Comparison of ENCODE assay signal across 21 mouse cellular contexts in genomic region chr11:31699502-31699901, GRCm38 (mm10). TPM values are rescaled to one million over a fixed set of nuclear protein-coding genes. Genes with fewer than 3 reads are reported as not detected.
DNase-seq lines count a peak whose midpoint lies in the region; ATAC-seq and TF ChIP-seq lines count a peak whose summit lies in the region.
"Had no signal": no experiment of that assay in that cellular context is flagged by ENCODE, and none has a peak within 500 bp of the region (broad histone marks: within the 10 kb centered on the region; RNA-seq: fewer than 3 reads in every experiment).

No protein-coding gene starts in this region.

- H3K27ac ChIP-seq in lung, embryonic 16.5 days (ENCODE audit: low read length) = no peak overlapping the region
- H3K27ac ChIP-seq in midbrain, embryonic 11.5 days (ENCODE audit: low read depth, low read length) = no peak overlapping the region
- no peak overlapping the region for H3K27ac ChIP-seq in midbrain, embryonic 13.5 days
- H3K27ac ChIP-seq in stomach, postnatal 0 days (replicated peaks) = no peak overlapping the region
- H3K27ac ChIP-seq: embryonic facial prominence, embryonic 10.5 days; embryonic facial prominence, embryonic 12.5 days; forebrain, embryonic 13.5 days; forebrain, embryonic 15.5 days had no signal

- H3K4me2 ChIP-seq in lung, embryonic 16.5 days (ENCODE audit: low read depth, low read length) = no peak overlapping the region
- no peak overlapping the region for H3K4me2 ChIP-seq in midbrain, embryonic 11.5 days
- no peak overlapping the region for H3K4me2 ChIP-seq in midbrain, embryonic 13.5 days (replicated peaks)
- H3K4me2 ChIP-seq in stomach, postnatal 0 days (replicated peaks; ENCODE audit: low read depth) = no peak overlapping the region
- H3K4me2 ChIP-seq: embryonic facial prominence, embryonic 12.5 days; forebrain, embryonic 13.5 days; forebrain, embryonic 15.5 days had no signal

- no peaks in the 10 kb centered on the region for H3K27me3 ChIP-seq in lung, embryonic 16.5 days (ENCODE audit: control insufficient read depth, insufficient read depth, low read depth, low read length)
- H3K27me3 ChIP-seq in midbrain, embryonic 11.5 days (ENCODE audit: control insufficient read depth, insufficient read depth, low read length) = no peaks in the 10 kb centered on the region
- no peaks in the 10 kb centered on the region for H3K27me3 ChIP-seq in midbrain, embryonic 13.5 days
- H3K27me3 ChIP-seq in stomach, postnatal 0 days (ENCODE audit: control insufficient read depth, insufficient read depth, low read length) = no peaks in the 10 kb centered on the region
- H3K27me3 ChIP-seq: embryonic facial prominence, embryonic 12.5 days; forebrain, embryonic 13.5 days; forebrain, embryonic 15.5 days; Patski had no signal

- no peak for TF ChIP-seq EP300 in stomach, postnatal 0 days (optimal IDR thresholded peaks at IDR 0.05)

- H3K4me1 ChIP-seq in lung, embryonic 16.5 days (replicated peaks; ENCODE audit: control insufficient read depth, insufficient read depth, low read length) = no peaks in the 10 kb centered on the region
- H3K4me1 ChIP-seq in lung, adult 2 months (ENCODE audit: control insufficient read depth, insufficient read depth, low read length) = 0 out of 2 replicates have a peak, but pooled peaks cover 2% of the 10 kb centered on the region
- no peaks in the 10 kb centered on the region; the same call in 1 of the 2 replicates for H3K4me1 ChIP-seq in midbrain, embryonic 11.5 days (ENCODE audit: control insufficient read depth, insufficient read depth, low read length)
- peaks cover 10% of the 10 kb centered on the region for H3K4me1 ChIP-seq in midbrain, embryonic 13.5 days (replicated peaks)
- H3K4me1 ChIP-seq in stomach, postnatal 0 days (replicated peaks; ENCODE audit: control insufficient read depth, insufficient read depth) = no peaks in the 10 kb centered on the region
- H3K4me1 ChIP-seq: embryonic facial prominence, embryonic 12.5 days had no signal

- no peaks in the 10 kb centered on the region for H3K36me3 ChIP-seq in lung, embryonic 16.5 days (ENCODE audit: control insufficient read depth, insufficient read depth, low read length)
- H3K36me3 ChIP-seq in midbrain, embryonic 11.5 days (ENCODE audit: control insufficient read depth, insufficient read depth, low read length) = no peaks in the 10 kb centered on the region
- no peaks in the 10 kb centered on the region for H3K36me3 ChIP-seq in midbrain, embryonic 13.5 days
- no peaks in the 10 kb centered on the region for H3K36me3 ChIP-seq in stomach, postnatal 0 days (ENCODE audit: control insufficient read depth, insufficient read depth, low read length)
- H3K36me3 ChIP-seq: embryonic facial prominence, embryonic 10.5 days; embryonic facial prominence, embryonic 12.5 days; forebrain, embryonic 15.5 days; G1E had no signal

- no peak overlapping the region for H3K9ac ChIP-seq in lung, embryonic 16.5 days (ENCODE audit: low read length)
- no peak overlapping the region for H3K9ac ChIP-seq in midbrain, embryonic 11.5 days (ENCODE audit: low read length)
- H3K9ac ChIP-seq in midbrain, embryonic 13.5 days (replicated peaks) = no peak overlapping the region
- H3K9ac ChIP-seq in stomach, postnatal 0 days (ENCODE audit: low read length) = no peak overlapping the region
- H3K9ac ChIP-seq: embryonic facial prominence, embryonic 12.5 days; forebrain, embryonic 13.5 days; forebrain, embryonic 15.5 days had no signal

- DNase-seq in lung, adult 2 months = no peak
- DNase-seq in midbrain, embryonic 11.5 days (ENCODE audit: low spot score, missing footprints) = peak; percentile 57
- DNase-seq in stomach, postnatal 0 days (ENCODE audit: low spot score) = no peak
- no peak for DNase-seq in testis, postnatal 10 days (ENCODE audit: low spot score)
- DNase-seq: adrenal gland, adult 8-10 months; adrenal gland, postnatal 14 days; adrenal gland, postnatal 36 days; cerebellum, adult 11-12 months; cerebellum, adult 2 months; cerebellum, adult 9-10 months; cerebellum, postnatal 10 days; cerebellum, postnatal 25 days had no signal

- no peak for TF ChIP-seq CTCF in lung, adult 2 months (IDR thresholded peaks at IDR 0.05; ENCODE audit: insufficient read depth, low read length)
- TF ChIP-seq CTCF in stomach, postnatal 0 days (IDR thresholded peaks at IDR 0.05; ENCODE audit: low read depth) = no peak

- no peak overlapping the region for H3K4me3 ChIP-seq in lung, embryonic 16.5 days (ENCODE audit: low read length)
- no peak overlapping the region for H3K4me3 ChIP-seq in lung, adult 2 months (replicated peaks; ENCODE audit: extremely low read depth, low read depth, low read length)
- H3K4me3 ChIP-seq in midbrain, embryonic 11.5 days (ENCODE audit: low read depth, low read length) = no peak overlapping the region
- H3K4me3 ChIP-seq in midbrain, embryonic 13.5 days (replicated peaks) = no peak overlapping the region
- no peak overlapping the region for H3K4me3 ChIP-seq in stomach, postnatal 0 days (ENCODE audit: low read depth, low read length)
- H3K4me3 ChIP-seq: embryonic facial prominence, embryonic 10.5 days; embryonic facial prominence, embryonic 12.5 days; forebrain, embryonic 13.5 days; forebrain, embryonic 15.5 days had no signal

- WGBS in lung, embryonic 16.5 days = 32% methylated on average over 3 of the region's 3 CpGs
- WGBS in lung, adult 2 months = 27% methylated on average over 3 of the region's 3 CpGs
- 54% methylated on average over 3 of the region's 3 CpGs for WGBS in midbrain, embryonic 11.5 days
- 66% methylated on average over 3 of the region's 3 CpGs for WGBS in midbrain, embryonic 13.5 days
- 39% methylated on average over 3 of the region's 3 CpGs for WGBS in stomach, postnatal 0 days

- H3K9me3 ChIP-seq in lung, embryonic 16.5 days (ENCODE audit: control insufficient read depth, low read length) = no peaks in the 10 kb centered on the region
- no peaks in the 10 kb centered on the region for H3K9me3 ChIP-seq in midbrain, embryonic 11.5 days (ENCODE audit: control insufficient read depth, low read length)
- no peaks in the 10 kb centered on the region for H3K9me3 ChIP-seq in midbrain, embryonic 13.5 days
- no peaks in the 10 kb centered on the region for H3K9me3 ChIP-seq in stomach, postnatal 0 days (ENCODE audit: control insufficient read depth, low read length)
- H3K9me3 ChIP-seq: embryonic facial prominence, embryonic 10.5 days; embryonic facial prominence, embryonic 12.5 days; forebrain, embryonic 13.5 days; forebrain, embryonic 15.5 days; G1E had no signal

- no peak for TF ChIP-seq POLR2A in lung, adult 2 months (IDR thresholded peaks at IDR 0.05; ENCODE audit: borderline replicate concordance, extremely low read depth, low read depth, low read length)

- ATAC-seq in lung, embryonic 16.5 days (ENCODE audit: low read depth) = peak; percentile 70
- no peak for ATAC-seq in midbrain, embryonic 11.5 days (ENCODE audit: low FRiP score)
- no peak for ATAC-seq in midbrain, embryonic 13.5 days
- 0 out of 2 replicates have a peak, but pooled peaks have one; percentile 29 for ATAC-seq in stomach, postnatal 0 days (ENCODE audit: low FRiP score, low TSS enrichment)
- ATAC-seq: activated CD4-positive, CD25-positive, alpha-beta regulatory T cell, adult 4 months; forebrain, embryonic 13.5 days; forebrain, embryonic 15.5 days; Patski had no signal

RNA-seq across cellular contexts. Expression of gene Bod1, which starts 27.8 kb away (rescaled TPM):
- 68.8 and 73.1 TPM in 2 replicates for polyA plus RNA-seq in lung, embryonic 16.5 days (2015; fragmentation: Nextera tagmentation; extraction: Ambion mirVana)
- polyA plus RNA-seq in lung, adult 2 months (2012; rRNA removed) = 35.6 and 57.4 TPM in 2 replicates
- 148 and 160 TPM in 2 replicates for polyA plus RNA-seq in midbrain, embryonic 11.5 days (2014; fragmentation: Nextera tagmentation; extraction: Ambion mirVana)
- polyA plus RNA-seq in midbrain, embryonic 13.5 days (2015; fragmentation: Nextera tagmentation; extraction: Ambion mirVana) = 153 and 163 TPM in 2 replicates
- 62.1 and 65.2 TPM in 2 replicates for polyA plus RNA-seq in stomach, postnatal 0 days (2015; fragmentation: Nextera tagmentation; extraction: Ambion mirVana)

Comparison
In these comparisons a context has a peak if more than half of its experiments do, and no peak if none do; other contexts are left out.
1. ATAC-seq: peak in lung, embryonic 16.5 days (single experiment) and stomach, postnatal 0 days (single experiment); none in midbrain, embryonic 11.5 days (single experiment) and midbrain, embryonic 13.5 days (single experiment).